Mouse (Mus musculus) embryo, embryonic 10 days (tissue): ENCODE measurements around the gene Fgf8.

Experiments used
- DNase-seq: peaks from one replicate; pipeline ENCODE4 v3.0.0-alpha.2; 2015; ENCODE audit warnings: low spot score

Fgf8 gene

GRCm38 (mm10) chr19:45748206-45748605, 5.5 kb upstream of the Fgf8 start:
- no peak for DNase-seq

GRCm38 (mm10) chr19:45747028-45747867, 4.5 kb upstream of the Fgf8 start:
- DNase-seq: peak; percentile 93

GRCm38 (mm10) chr19:45746153-45747020, 3.7 kb upstream of the Fgf8 start:
- peak; percentile 84 for DNase-seq

GRCm38 (mm10) chr19:45745344-45746152, 2.8 kb upstream of the Fgf8 start:
- DNase-seq: peak; percentile 53

- no peak for DNase-seq
Measured at GRCm38 (mm10) chr19:45743619-45744018, 904 bp upstream of the Fgf8 start.

GRCm38 (mm10) chr19:45742984-45743575, 365 bp upstream of the Fgf8 start:
- DNase-seq: no peak

- no peak for DNase-seq
Measured at GRCm38 (mm10) chr19:45741431-45742217, 1.1 kb downstream of the Fgf8 start.

- no peak for DNase-seq
Measured at GRCm38 (mm10) chr19:45740817-45741216, 1.9 kb downstream of the Fgf8 start.

GRCm38 (mm10) chr19:45740233-45740632, 2.5 kb downstream of the Fgf8 start:
- no peak for DNase-seq

GRCm38 (mm10) chr19:45738521-45738920, 4.2 kb downstream of the Fgf8 start:
- DNase-seq: no peak

GRCm38 (mm10) chr19:45737846-45738484, 4.8 kb downstream of the Fgf8 start:
- no peak for DNase-seq

- DNase-seq: peak; percentile 64
Measured at GRCm38 (mm10) chr19:45737208-45737845, 5.4 kb downstream of the Fgf8 start.

GRCm38 (mm10) chr19:45736855-45737207, 5.9 kb downstream of the Fgf8 start:
- peak; percentile 68 for DNase-seq

GRCm38 (mm10) chr19:45736241-45736640, 6.5 kb downstream of the Fgf8 start:
- DNase-seq: no peak

GRCm38 (mm10) chr19:45734762-45735161, 8.0 kb downstream of the Fgf8 start:
- DNase-seq: no peak

- no peak for DNase-seq
Measured at GRCm38 (mm10) chr19:45734191-45734590, 8.5 kb downstream of the Fgf8 start.

GRCm38 (mm10) chr19:45733564-45733963, 9.2 kb downstream of the Fgf8 start:
- DNase-seq: no peak

GRCm38 (mm10) chr19:45731658-45732057, 11.1 kb downstream of the Fgf8 start:
- no peak for DNase-seq

GRCm38 (mm10) chr19:45730042-45730441, 12.7 kb downstream of the Fgf8 start:
- peak; percentile 3 for DNase-seq

- peak; percentile 2 for DNase-seq
Measured at GRCm38 (mm10) chr19:45727231-45727630, 15.5 kb downstream of the Fgf8 start.
